Mouse (Mus musculus): Measurements from ENCODE around the gene Pnpla1. TPM values are rescaled to one million over a fixed set of nuclear protein-coding genes. Genes with fewer than 3 reads are reported as not detected.
A peak's percentile ranks its signal among the peaks of the same experiment; 100 is the strongest.

Pnpla1 gene
- total RNA-seq, 2 experiments from 2014 or later: not detected

DNA sequence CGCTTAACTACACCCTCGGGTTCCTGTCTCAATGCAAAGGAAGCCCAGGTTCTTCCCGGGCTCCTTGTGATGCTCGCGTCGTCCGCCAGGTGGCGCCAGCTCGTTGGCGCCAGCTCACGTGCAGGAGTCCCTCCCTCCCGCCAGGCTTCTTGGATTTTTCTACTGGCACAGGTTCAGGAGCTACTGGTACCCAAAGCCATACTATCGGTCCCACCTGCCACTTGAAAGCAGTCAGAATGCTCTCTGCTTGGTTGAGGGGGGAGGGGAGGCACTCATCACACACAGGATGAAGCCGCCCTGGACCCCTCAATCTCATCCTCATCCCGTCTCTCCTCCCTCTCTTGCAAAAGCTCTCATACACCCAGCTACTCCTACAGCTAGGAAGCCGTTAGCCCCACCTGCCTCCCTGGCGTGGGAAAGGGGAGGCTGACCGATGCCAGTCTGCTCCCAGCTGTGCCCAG is 21.8 kb downstream of the Pnpla1 start:
- intact Hi-C loops (cut with DNase I): loop anchor here (5.0 kb wide), 2 partner anchors 47 to 118 kb away; no protein-coding TSS in a partner anchor
- peak; percentile 57 to 64 for DNase-seq

DNA sequence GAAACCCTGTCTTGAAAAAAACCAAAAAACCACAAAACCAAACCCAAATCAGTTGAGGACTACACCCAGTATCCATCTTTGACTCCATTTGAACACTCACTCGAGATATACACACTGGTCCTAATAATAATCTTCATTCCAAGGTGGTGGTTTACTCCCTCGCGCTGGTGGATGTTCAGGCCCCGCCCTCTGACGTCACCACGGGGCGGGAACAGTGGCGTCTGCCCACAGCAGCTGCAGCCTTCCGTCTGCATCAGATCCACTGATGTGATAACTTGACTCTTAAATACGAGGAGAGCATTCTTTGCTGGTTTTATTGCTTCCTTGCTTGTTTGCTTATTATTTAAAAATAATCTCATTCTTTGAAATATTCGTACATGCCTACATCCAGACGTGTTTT is 24.1 kb downstream of the Pnpla1 start:
- DNase-seq: peak; percentile 52 to 66
- intact Hi-C loops (cut with DNase I): loop anchor here (5.0 kb wide), 2 partner anchors 45 to 120 kb away; no protein-coding TSS in a partner anchor

DNA sequence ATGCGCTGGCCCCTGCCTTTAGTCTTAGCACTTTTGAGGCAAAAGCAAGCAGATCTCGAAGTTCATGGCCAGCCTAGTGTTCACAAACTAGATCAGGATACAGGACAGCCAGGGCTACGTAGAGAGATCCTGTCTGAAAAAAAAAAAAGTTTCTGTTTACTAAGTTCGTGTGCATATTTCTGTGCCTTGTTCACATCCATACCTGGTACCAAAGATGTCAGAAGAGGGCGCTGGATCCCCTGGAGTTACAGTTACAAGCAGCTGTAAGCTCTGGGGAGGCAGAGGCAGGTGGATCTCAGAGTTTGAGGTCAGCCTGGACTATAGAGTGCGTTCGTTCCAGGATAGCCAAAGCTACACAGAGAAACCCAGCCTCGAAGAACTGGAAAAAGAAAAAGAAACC is 24.6 kb downstream of the Pnpla1 start:
- DNase-seq: no peak
- intact Hi-C loops (cut with DNase I): loop anchor here (5.0 kb wide), 2 partner anchors 44 to 121 kb away; no protein-coding TSS in a partner anchor

DNA sequence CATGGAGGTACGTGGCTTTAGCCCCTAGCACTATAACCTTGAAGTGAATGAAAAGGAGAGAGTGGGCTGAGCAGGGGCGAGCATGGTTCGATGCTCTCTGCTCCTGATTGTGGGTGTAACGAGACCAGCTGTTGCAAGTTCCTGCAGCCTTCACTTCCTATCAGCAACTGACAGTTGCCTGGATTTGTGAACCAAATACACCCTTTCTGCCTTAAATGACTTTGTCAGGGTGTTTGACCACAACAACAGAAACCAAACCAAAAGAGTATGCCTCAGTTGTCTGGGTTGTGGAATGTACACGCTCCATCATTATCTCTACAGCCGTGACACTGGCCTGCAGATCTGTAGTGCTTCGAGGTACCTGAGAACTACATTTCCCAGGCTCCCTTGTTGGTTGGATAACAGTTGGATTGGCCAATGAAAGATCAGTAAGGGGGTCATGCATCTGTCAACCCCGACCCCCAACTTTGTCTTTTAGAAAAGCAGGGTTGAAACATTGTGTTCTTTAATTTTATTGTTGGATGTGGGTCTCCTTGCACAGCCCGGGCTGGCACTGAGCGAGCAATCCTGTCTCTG is 25.8 kb downstream of the Pnpla1 start:
- no peak for DNase-seq
- intact Hi-C loops (cut with DNase I): loop anchor here (5.0 kb wide), 2 partner anchors 43 to 122 kb away; no protein-coding TSS in a partner anchor

DNA sequence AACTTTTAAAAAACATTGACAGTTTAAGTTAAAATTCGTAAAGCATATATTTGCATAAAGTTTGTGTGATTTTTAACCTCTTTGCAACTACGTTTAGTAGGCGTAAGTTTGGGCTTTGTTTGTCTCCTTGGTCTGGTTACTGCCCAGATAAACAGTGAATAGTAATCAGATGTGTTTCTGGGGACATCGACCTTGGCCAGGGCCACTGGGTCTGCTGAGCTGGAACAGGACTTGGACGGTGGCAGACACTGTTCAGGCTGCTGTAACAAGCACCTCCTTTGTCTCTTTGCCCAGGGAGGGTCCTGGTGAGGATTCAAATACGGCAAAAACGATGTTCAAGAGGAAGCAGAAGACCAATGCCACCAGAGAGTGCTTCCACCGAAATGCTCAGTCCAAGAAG is 27.0 kb downstream of the Pnpla1 start:
- intact Hi-C loops (cut with DNase I): no loop called here
- no peak for DNase-seq

DNA sequence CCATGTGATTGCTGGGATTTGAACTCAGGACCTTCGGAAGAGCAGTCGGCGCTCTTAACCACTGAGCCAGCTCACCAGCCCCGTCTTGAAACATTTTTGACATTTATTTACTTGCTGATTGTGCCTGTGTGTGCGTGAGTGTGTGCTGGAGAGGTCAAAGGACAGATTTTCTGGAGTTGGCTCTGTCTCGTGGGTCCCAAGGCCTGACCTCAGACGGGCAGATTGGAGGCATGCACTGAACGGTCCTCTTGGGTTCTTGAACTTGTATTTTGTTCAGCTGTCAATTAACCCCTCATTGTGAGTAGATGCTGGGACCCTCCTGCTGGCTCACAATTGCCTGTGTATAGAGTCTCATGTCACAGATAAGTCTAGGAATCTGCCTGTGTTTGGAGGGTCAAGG is 28.1 kb downstream of the Pnpla1 start:
- no peak for DNase-seq
- intact Hi-C loops (cut with DNase I): no loop called here

DNA sequence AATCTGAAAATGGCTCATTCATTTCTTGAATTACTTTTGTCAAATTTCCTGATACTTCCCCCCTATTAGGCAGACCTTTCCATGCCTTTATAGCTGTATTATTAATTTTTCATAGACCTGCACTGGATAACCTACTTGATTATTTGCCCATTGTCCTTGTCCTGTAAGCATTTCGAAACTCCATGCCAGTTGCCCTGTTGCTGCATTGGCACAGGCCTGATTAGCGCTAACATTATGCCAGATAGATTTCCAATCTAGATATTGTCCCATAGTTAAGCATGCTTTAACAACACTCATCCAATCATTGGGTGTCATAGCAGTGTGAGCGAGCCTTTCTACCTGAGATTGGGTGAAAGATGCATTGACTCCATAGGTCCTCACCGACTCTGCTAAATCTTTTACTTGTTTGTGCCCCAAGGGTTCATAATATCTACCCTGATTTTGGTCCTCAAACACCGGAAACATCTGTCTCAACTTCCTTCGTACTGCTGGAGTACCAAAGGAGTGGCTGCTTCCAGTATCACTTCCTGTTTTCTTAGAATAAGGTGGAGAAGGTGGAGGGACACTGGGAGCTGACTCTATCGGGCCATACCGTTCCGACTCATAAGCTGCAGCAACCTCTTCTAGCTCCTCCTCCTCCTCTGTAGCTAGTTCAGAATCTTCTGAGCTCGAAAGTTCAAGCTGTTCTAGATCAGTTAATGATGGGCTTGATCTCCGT is 36.0 kb downstream of the Pnpla1 start:
- intact Hi-C loops (cut with DNase I): no loop called here
- no peak for DNase-seq

DNA sequence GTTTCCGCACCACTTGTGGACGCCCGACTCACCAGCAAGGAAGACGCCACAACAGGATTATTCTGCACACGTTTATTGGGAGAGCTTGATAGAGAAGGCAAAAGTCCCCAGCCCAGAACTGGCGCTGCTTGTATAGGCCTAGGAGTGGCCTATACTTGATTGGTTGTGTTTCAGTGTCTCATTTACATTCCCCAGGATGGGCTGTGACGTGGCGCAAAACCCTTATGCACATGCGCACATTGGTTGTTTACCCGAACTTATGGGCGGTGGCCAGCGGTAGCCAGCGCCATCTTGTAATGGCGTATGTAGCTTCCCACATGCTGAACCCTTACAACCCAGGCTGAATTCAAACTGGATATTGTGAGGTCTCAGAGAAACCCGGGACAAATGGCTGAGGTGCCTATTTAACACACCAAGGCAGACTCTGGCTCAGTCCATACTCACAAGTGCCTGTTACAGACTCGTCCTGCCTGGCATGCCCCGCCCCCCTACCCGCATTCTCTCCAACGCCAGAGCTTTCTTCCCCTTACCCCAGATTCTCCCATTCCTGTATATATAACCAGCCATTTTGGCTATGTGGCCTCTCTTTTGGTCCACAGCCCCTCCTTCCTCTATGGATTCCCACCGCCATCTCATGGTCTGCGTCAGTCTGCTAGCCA is 37.1 kb downstream of the Pnpla1 start:
- intact Hi-C loops (cut with DNase I): no loop called here

DNA sequence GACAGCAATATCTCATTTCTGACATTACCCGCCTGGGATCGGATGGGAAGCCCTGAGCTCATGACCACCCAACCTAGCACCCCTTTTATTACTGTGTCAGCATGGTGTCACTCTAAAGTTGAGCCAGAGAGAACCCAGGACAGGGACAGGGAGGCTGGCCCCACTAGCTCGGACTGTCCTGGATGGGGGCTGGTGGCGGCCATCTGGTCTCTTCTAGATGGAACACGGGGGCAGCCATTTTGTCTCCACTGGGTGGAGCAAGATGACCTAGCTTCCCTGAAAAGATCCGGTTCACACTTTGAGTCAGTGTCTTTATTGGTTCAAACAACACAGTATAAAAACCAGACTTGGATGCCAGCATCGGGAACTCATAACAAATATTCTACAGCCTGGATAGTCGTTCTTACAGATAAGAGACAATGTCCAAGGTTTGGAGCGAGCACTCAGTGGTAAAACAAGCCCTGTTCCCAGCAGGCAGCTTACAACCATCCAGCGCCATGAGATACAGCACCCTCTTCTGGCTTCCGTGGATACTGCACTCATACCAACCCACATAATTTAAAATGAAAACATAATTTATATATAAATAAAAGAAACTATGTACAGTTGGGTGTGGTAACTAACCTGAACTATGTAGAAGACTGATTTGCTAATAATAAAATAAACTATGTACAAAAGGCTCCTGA is 38.0 kb downstream of the Pnpla1 start:
- no peak for DNase-seq
- intact Hi-C loops (cut with DNase I): no loop called here

More for the DNA sequence above, 37.1 kb downstream of the Pnpla1 start:
- DNase-seq: no peak

DNA sequence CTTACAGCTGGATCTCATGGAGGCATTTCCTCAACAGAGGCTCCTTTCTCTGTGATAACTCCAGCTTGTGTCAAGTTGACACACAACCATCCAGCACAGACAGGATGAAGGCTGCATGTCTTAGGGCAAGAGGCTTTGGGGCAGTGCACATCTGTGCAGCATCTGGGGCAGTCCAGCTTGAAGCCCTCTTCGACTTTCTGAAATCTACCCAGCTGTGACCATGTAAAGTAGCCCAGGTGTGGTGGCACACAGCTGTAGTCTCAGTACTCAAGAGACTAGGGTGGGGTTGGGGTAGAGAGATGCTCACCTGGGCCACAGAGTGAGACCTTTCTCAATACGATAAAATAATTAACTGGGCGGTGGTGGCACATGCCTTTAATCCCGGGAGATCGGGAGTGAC is 39.6 kb downstream of the Pnpla1 start:
- intact Hi-C loops (cut with DNase I): no loop called here
- no peak for DNase-seq

DNA sequence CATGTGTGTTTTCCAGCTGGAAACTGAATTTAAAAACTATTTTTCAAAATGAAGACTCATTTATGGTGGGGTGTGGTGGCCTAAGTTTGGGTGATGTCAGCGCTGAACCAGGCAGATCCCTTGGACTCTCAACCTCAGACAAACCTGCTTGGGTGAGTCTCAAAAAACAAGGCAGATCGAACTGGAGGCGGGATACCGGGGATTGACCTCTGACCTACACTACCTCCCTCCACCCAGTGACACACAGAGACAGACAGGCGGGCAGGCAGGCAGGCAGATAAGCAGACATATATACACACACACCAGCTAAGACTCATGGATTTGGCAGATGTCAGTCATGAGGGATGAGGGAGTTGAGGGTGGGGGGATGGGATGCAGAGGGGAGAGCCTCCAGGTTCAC is 40.0 kb downstream of the Pnpla1 start:
- DNase-seq: no peak
- intact Hi-C loops (cut with DNase I): no loop called here

DNA sequence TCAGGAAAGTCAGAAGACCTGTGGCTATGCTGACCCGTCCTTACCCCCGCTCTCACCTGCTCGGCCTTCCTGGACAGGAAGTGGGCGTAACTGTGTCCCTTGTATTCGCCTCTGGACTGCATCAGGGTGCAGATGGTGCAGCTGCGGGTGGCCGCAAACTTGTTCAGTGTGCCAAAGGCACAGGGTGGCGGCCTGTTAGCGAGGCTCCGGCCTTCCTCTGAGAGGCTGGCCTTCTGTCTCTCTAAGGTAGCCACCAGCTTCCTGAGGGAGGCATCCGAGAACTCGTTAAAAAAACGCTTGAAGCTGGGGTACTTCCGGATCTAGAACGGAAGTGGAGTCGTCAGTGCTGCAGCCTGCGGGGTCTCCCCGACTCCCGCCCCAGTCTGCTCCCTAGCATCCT is 41.2 kb downstream of the Pnpla1 start:
- no peak for DNase-seq
- intact Hi-C loops (cut with DNase I): no loop called here

DNA sequence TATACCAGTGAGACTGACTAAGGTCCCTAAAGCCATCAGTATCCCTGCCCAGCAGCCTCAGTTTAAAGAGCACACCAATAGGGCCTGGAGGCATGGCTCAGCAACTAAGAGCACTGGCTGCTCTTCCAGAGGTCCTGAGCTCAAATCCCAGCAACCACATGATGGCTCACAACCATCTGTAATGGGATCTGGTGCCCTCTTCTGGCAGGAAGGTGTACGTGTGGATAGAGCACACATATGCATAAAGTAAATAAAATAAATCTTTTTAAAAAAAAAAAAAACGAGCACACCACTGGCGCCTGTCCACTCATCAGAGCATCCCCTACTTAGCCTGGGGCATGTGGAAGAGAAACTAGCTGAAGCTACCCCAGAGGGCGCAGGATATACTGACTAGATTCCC is 43.3 kb downstream of the Pnpla1 start:
- DNase-seq: no peak
- intact Hi-C loops (cut with DNase I): no loop called here

DNA sequence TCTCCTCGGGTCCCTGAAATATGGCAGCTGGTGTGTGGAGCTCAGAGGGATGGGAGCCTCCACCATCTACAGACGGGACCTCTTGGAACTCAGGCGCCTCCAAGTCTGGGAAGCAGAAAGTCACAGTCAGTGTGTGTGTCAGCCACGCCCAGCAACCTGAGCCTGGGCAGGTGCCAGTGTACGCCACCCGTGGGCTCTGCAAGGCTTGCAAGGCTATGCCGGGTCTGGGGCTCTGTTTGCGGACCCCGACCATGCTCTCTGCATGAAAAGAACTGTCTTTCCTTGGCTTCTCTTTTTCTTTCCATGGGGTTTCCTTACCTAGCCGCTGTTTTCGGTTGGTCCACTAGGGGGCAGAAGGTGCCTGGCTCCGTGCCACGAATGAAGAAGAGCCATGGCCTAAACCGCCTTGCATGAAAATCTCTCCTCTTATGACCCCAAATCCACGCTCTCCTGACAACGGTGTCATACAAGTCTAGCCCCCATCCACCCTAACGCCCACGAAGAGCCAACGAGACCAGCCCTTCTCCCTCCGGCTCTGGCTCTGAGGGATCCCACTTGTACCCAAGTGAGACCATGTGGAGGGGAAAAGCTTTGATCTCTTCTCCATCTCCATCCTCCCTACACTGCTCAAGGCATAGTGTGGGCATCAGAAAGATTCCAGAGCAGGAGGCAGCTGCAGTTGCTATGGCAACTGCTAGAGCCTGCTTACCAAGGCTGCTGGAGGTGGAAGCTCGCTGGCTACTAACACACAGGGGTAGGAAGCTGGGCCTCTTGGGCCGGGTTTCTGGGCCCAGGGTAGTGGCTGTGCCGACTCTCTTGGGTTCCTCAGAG is 46.5 kb downstream of the Pnpla1 start:
- DNase-seq: peak; percentile 61 to 70
- intact Hi-C loops (cut with DNase I): no loop called here

DNA sequence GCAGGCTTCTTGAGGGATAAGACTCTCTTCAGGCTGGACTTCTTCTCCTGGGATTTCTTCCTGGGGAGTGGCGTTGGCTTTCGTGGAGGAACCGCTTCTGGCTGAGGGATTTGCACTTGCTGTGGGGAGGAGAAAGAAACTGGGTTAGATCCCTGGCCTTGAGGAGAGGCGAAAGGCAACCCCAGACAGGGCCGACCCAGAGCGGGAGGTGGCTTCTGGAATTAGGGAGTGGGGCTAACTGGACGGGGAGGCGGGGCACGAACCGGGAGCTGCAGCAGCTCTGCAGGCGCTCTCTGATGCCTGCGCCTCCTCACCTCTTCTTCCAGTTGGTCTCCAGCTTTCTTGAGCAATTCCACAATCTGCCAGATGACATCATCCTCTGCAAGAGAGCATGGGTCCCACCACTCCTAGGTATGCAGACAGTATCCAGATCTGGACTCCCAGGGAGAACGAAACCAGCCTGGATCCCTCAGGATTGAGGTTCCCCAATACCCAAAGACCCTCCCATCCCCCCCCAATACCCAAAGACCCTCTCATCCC is 47.2 kb downstream of the Pnpla1 start:
- intact Hi-C loops (cut with DNase I): no loop called here
- no peak for DNase-seq

DNA sequence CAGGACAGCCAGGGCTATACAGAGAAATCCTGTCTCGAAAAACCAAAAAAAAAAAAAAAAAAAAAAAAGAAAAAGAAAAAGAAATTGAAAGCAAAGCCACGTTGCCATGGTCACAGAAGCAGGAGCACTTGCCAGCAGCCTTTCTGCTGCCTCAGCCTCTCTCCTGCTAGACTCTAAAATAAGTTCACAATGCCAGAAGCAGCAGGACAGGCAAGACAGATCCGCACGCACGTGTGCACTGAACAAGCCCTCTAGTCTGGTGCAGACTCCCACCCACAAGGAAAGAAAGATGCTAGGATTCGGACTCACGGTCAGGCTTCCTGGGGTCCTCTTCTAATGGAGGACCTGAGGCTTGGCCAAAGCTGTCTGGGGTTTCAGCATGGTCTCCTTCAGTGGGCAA is 49.7 kb downstream of the Pnpla1 start:
- intact Hi-C loops (cut with DNase I): no loop called here
- no peak for DNase-seq

DNA sequence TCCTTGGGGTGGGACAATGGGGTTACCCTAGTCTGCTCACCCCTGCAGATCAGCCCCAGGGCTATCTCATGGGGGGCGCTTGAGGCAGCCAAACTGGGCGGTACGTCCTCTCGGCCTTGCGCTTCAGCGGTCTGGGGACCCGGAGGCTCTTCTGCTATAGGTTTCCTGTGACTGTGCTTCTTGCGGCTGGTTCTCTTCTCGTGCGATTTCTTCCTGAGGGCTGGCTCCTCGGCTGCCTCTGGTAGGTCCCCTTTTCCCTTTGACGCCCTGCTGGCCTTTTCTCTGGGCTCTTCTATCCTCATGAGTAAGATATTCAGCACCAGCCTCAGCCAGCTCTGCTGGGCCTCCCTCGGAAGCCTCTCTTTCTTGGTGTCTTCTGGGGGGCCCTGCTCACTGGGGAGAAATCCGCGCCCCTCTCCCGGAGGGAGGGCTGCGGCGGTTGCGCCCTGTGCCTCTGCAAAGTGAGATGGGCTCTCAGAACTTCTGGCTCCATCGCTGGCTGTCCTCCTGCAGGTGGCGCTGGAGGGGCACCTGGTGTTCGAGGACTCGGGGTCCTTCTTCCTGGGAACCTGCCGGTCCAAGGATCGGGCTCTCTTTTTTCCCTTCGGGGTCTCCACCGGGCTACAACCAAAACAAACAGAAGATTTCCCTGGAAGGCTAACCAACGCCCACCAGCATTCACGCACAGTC is 51.2 kb downstream of the Pnpla1 start:
- intact Hi-C loops (cut with DNase I): no loop called here
- no peak for DNase-seq

DNA sequence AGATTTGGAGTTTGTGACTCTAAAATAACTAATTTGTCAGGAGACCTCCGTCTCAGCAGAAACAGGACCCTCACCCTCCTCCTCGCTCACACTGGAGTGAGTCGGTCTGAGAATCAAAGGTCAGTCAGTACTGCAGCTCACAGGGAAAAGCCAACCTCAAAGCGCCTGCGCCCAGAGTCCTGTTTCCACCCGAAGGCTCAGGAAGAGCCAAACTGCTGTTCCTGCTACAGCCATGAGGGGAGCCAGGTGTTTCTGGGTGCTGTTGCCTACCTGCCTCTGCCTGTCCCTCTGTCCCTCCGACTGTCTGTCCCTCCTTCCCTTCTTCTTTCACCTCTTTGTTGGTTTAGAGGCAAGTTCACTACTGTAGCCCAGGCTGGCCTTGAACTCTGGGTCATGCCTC is 51.9 kb downstream of the Pnpla1 start:
- no peak for DNase-seq
- intact Hi-C loops (cut with DNase I): no loop called here

DNA sequence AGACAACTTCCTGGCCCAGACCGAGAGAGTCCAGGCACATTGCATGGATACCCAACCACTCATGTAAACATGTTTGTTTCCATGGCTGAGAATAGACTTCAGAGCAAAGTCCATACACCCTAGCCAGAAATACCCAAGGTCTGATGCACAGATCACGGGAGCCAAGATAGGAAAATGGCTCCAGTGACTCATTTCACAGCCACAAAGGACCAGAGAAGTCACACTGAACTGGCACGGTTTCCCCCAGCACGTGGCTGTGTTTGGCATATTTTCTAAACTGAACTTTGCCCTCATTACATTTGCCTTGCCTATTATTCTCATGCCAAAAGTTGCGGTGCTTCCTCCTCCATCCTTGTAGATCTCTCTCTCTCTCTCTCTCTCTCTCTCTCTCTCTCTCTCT is 55.0 kb downstream of the Pnpla1 start:
- intact Hi-C loops (cut with DNase I): no loop called here
- no peak for DNase-seq
